Comparison of ENCODE assay signal across 17 mouse cellular contexts in the genomic region with DNA sequence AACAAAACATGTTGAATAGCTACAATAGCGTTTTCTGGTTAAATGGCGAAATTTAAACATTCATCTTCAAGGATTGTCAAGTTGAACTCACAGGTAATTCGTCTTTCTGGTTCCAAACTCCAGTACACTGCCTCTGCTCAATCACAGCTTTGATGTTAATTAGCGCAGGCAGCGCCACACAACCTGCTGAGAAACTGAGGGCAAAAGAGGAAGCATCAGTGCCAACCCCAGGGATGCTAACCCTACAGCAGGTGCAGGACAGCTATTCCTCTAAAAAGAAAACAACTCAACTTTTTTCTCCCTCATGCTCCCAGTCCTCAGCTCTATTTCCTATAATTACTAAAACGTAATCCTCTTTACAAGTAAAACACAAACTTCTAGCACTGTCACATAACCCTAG. TPM values are rescaled to one million over a fixed set of nuclear protein-coding genes. Genes with fewer than 3 reads are reported as not detected.
"Had no signal": no experiment of that assay in that cellular context is flagged by ENCODE, and none has a peak within 500 bp of the region (broad histone marks: within the 10 kb centered on the region; RNA-seq: fewer than 3 reads in every experiment).

No protein-coding gene starts in this region.

- H3K27me3 ChIP-seq: limb, embryonic 13.5 days; neural tube, embryonic 12.5 days had no signal

- H3K27ac ChIP-seq: limb, embryonic 13.5 days; liver, embryonic 14.5 days; neural tube, embryonic 12.5 days had no signal

- H3K4me1 ChIP-seq: limb, embryonic 13.5 days; neural tube, embryonic 12.5 days had no signal

- H3K4me3 ChIP-seq: limb, embryonic 13.5 days; neural tube, embryonic 12.5 days had no signal

- DNase-seq: kidney, postnatal 10 days; kidney, postnatal 4 days; left cerebral cortex, postnatal 4 days; lung, adult 18-20 months; lung, postnatal 36 days; midbrain, embryonic 14.5 days; retina, postnatal 1 day; right cerebral cortex, postnatal 4 days; spleen, adult 18-20 months had no signal

RNA-seq across cellular contexts. Expression of a gene that starts 23.5 kb away (rescaled TPM):
- total RNA-seq: layer of hippocampus, adult 8-10 months; layer of hippocampus, postnatal 14 days; left cerebral cortex, adult 18-20 months; left cerebral cortex, postnatal 4 days; megakaryocyte progenitor cell, adult 5-6 weeks had no signal
- polyA plus RNA-seq: kidney, embryonic 14.5 days; limb, embryonic 13.5 days; liver, embryonic 14.5 days; midbrain, embryonic 14.5 days; neural tube, embryonic 12.5 days had no signal
